Mouse (Mus musculus) ES-Bruce4 (cell line): ENCODE measurements around the gene Ifi211.

Experiments
- CTCF ChIP-seq: IDR thresholded peaks from one replicate; pipeline ENCODE4 v1.8.1; 2011; ENCODE audit warnings: low read depth, low read length
- POLR2A ChIP-seq: IDR thresholded peaks from one replicate; pipeline ENCODE4 v1.8.1; 2011; ENCODE audit warnings: low read length; ENCODE audit not compliant: insufficient read depth

GRCm38 (mm10) chr1:173955071-173955796, 42.4 kb upstream of the Ifi211 start:
- TF ChIP-seq POLR2A (no peak), CTCF (no peak)
